Mouse (Mus musculus) bone marrow, adult 2 months (tissue): Measurements from ENCODE around the gene Mrpl24.

Experiments
- CTCF ChIP-seq: fragments of 200-500 bp; IDR thresholded peaks from 2 replicates; pipeline ENCODE4 v1.5.1; 2011; ENCODE audit warnings: low read length, control low read depth; ENCODE audit not compliant: control insufficient read depth, insufficient read depth
- POLR2A ChIP-seq: fragments of 200-500 bp; IDR thresholded peaks from 2 replicates; pipeline ENCODE4 v1.6.1; 2011; ENCODE audit warnings: low read depth, mild to moderate bottlenecking, control low read depth, low read length, borderline replicate concordance; ENCODE audit not compliant: control insufficient read depth

DNA sequence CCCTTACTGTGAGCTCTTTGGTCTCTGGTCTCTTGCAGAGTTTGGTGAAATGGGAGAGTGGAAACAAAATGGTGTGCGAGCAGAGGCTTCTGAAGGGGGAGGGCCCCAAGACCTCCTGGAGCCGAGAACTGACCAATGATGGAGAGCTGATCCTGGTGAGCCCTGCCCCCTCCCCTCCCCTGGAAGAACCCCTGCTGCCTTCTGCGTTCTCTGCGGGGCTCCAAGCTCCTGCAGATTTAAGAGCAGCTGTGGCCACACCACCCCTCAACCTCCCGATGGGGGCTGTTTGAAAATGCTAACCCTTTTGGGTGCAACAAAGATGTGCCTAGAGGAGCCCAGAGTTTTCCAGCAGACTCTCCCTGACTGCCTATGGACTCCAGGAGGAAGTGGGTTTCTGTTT lies 33.1 kb downstream of the Mrpl24 start:
- TF ChIP-seq CTCF (no peak), POLR2A (no peak)
